Mouse (Mus musculus): ENCODE measurements around the gene Wfdc5.

Wfdc5 gene

DNA sequence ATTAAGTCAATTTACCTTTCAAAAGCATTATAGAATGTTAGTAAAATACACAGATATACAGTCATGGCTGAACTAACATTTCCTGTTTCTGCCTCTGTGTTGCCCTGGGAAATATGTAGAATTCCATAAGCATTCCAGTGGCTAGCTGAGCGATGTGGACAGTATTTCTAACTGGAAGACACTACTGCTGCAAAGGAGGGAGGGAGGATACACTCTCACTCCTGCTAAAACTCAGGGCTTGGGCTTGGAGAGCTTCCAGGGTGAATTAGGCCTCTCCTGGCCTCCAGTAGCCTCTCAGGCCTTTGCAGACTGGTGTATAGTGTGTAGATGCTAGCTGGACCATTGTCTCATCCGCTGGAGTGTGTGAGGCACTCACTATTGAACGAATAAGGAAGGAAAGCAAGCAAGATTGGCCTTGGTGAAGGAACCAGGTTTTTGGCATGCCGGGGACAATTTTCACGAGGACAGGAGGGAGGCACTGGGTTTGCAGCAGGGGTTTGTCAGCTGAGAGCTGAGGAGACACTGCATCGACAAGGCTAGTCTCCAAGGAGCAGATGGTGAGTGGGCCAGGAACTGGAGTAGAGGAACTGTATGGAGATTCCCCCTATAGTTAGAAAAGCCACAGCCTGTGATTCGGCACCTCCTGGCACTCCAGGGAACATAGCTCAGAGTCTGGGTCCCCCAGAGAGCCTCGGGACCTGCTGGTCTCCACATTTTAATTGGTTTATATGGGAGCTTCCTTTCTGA is 7.7 kb downstream of the Wfdc5 start:
- intact Hi-C loops (cut with DNase I) = no loop called here

DNA sequence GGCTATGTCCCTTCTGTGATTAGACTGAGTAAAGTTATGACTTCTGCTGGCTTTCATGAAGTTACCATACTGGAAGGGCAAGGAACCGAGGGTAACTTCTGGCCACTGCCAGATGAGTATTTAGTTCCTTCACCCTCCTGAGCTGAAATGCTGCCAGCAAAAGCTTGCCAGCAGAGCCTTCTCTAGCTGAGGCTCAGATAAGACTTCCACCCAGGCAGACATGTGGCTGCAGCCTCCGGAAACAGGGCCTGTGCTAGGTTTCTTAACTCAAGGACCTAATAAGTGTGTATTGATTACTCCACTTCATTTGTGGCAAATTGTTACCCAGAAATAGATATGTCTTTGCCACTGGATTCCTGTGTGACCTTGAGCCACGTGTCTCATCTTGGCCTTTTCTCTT is 9.1 kb downstream of the Wfdc5 start:
- intact Hi-C loops (cut with DNase I) = no loop called here

DNA sequence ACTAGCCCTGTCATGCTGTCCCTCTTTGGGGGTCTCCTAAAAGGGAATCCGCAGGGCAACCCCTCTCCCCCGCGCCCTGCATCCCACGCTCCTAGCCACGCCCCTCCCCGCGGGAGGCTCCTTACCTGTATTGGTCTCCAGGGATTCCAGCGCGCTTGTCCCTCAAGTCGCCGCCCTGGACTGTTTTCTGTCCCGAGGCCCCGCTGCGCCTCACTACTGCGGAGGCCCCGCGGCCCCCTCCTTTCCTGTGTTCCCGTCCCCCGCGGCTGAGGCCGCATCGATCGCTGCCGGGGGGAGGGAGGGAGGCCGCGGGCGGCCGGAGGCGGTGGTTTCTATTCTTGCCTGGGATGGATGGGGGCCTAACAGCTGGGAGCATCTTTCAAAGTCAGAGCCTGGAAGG is 11.6 kb downstream of the Wfdc5 start, which contains the start of gene Kcns1:
Gene Kcns1, minus strand, starts transcription at position 212 of the 400 bp plus-strand sequence.
- intact Hi-C loops (cut with DNase I) = no loop called here

DNA sequence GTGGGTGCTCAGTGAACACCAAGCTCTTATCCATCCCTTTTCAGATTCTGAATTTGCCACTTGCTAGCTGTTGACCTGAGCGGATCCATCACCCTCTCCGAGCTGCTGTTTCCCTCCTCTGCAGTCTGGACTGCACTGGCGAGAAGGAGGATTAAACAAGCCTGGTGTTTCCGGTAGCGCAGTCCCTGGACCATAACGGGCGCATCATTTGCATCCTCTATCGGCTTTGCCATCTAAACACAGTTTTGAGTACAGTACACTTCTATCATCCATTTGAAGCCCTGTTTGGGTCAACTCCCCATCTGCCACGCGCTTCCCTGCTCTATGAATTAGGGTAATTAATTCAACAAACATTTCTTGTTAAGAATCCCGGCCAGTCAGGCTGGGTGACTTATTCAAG is 12.2 kb downstream of the Wfdc5 start:
- intact Hi-C loops (cut with DNase I) = no loop called here

DNA sequence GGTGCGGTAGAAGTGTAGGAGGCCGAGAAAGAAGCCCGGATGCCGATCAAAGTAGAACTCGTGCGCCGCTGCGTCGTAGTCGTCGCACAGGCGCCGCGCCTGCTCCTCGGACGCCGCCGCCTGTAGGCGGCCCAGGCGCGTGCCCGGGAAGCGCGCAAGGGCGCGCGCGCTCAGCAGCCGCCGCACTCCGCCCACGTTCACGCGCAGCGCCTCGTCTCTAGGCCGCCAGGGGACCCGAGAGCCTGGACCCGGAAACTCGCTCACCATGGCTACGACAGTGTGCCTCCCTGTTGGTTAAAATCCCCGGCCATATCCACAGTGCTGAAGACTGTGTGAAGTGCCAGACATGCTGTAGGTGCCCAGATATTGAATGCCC is 14.0 kb downstream of the Wfdc5 start:
- intact Hi-C loops (cut with DNase I) = no loop called here

DNA sequence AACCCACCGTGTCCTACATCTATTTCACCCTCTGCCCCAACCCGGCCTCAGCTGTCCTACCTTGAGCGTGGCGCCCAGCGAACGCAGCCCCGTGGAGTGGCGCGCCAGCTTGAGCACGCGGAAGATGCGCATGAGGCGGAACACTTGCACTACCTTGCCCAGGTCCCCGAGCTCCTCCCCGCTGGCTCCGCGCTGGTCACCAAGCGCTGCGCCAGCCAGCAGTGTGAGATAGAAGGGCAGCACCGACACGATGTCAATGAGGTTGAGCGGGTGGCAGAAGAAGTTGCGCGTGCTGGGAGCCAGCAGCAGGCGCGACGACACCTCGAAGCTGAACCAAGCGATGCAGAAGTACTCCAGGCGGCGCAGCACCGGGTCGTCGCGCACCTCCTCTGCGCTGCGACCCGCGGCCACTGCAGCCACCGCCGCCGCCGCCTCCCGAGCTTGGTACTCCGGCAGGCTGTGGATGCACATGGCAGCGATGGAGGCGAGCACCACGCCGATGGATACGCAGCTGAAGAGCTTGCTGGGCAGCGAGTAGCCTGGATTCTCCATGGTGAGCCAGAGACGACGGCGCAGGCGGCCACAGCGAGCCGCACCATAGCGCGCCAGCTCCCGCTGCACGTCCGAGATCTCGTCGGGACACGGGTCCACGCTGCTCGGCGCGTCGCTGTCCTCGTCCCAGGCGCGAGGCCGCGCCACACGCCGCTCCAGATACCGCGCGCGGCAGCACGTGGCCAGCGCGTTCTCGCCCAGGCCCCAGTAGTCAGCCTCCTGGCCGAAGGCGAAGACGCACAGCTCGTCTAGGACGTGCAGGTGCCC is 14.6 kb downstream of the Wfdc5 start:
- intact Hi-C loops (cut with DNase I) = no loop called here

DNA sequence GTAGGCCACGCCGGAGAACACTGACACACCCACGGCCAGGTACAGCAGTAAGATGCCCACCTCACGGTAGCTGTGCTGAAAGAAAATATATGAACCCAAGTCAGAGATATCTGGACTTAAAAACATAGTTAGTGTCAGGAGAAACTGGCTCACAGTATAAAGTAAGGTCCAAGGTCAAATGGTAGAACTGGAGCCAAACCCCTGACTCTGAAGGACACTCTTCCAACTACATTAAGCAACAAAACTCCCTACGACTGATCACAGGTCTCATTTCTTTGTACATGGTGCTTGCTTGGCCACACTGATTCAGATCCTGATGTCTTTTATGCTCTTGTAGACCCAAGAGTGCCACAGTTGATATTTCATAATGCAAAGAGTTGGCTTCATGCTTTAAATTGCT is 17.6 kb downstream of the Wfdc5 start:
- intact Hi-C loops (cut with DNase I) = no loop called here

DNA sequence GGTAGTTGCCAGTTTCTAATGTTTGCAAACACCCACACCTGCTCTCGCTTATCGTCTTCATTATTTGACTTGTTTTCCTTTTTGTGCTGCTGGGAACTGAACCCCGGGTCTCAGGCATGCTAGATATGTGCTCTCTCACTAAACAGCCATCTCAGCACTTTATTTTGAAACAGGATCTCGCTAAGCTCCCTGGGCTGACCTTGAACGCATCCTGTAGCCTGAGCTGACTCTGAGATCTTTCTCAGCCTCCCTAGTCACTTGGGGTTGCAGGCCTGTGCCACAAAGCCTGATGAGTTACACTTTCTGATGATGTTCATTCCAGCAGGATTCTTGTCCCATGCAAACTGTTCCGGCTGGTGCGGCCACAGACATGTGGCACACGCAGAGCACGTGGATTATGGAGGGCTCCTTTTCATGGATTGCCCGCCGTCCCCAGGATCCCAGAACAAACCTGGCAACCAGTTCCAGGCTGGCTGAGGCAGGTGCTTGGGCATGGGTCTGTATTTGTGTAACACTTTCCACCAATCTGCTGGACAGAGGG is 21.0 kb downstream of the Wfdc5 start:
- intact Hi-C loops (cut with DNase I) = no loop called here

DNA sequence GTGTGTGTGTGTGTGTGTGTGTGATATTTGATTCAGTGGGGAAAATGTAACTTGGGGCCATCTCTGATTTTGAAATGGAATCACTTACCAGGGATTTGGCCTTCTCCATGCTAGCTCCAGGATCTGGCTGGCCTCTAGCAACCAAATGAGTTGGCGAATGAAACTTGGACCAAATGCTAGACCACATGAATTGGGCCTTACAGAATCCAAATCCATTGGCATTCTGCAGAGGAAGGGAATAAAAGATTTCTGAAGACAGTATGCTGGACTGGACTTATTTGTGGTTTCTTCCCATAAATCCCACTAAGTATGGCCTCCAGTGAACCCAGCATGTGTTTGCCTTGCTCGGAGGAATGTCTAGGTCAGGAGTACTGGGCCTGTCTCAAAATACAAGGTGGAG is 23.7 kb downstream of the Wfdc5 start:
- intact Hi-C loops (cut with DNase I) = no loop called here

DNA sequence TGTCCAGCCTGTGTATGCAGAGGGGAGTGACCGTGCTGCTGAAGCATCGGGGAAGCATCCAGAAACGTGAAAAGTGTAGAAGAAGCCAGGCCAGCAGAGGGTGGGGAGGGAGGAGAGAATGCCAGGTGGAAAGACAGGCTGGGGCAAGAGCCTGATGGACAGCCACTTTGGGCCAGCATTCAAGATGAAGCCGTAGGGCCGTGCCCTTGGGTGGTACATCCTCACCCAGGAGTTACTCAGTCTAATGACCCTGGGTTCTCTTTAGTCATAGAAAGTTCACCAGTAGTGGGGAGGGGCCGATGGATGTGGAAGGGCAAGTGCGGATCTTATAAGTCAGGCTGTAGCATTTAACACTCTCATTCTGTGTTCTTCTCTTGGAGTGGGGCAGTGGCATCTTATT is 26.4 kb downstream of the Wfdc5 start:
- intact Hi-C loops (cut with DNase I) = no loop called here

DNA sequence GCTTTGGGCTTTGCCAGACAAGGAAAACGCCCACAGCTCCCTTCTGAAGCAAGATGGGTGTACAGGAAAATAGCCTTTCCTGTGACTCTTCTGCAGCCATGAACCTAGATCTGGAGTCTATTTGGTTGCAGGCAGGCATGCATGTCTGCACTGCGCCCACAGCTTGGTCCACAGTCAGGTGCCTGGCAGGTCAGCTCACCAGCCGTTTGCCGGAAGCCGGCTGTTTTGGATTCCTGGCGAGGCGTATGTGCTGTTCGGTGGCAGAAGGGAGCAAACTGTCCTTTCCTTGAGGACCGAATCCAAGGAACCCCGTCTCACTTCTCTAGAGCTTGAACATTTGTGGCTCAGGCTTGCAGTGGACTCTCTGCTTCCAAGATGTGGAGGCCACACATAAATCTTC is 28.5 kb downstream of the Wfdc5 start:
- intact Hi-C loops (cut with DNase I) = no loop called here

DNA sequence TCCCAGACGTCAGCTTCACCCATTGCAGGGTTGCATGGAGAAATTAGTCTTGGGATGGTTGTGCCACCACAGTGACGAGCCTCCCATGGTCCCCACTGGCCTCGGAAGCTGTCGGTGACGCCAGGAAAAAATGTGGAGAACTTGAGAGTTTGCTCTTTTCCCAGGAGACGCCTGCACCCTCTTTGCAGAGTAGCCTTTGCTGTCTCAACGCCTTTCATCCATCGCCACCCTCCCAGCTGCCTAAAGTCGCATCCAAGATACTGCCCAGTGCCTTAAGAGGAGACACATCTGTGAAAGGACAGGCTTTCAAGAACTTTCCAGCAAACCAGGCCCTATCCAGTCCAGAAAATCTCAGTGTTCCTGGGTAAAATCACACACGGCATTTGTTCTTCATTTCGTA is 30.2 kb downstream of the Wfdc5 start:
- intact Hi-C loops (cut with DNase I) = no loop called here

DNA sequence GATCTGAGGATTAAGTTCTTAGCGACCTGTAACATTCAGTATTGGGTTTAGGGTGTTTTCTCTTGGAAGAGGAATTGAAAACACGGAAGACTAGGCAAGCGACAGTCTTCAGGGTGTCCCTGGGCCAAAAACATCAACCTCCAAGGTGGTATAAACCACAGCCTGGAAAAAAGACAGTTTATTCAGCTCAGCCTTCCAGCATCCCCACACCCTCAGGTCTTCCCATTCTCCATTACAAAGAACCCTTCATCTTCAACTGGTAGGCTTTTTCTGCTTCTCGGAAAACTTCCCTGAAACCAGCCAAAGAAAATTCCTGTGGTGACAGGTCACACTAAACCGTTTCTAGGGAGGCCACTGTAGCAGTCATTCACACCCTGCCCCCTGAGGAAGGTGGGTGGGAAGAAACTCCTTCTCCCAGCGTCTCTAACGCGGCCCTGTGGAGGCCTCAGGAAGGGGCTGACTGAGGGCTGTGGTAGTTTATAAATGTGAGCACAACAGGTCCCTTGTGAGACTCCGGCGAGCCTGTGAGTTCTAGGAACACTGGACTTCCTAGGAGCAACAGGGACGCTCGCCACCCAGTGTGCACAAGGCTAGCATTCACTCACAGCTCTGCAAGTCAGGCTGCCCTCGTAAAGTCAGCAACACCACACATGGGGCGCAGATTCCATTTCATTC is 32.3 kb downstream of the Wfdc5 start:
- intact Hi-C loops (cut with DNase I) = no loop called here

DNA sequence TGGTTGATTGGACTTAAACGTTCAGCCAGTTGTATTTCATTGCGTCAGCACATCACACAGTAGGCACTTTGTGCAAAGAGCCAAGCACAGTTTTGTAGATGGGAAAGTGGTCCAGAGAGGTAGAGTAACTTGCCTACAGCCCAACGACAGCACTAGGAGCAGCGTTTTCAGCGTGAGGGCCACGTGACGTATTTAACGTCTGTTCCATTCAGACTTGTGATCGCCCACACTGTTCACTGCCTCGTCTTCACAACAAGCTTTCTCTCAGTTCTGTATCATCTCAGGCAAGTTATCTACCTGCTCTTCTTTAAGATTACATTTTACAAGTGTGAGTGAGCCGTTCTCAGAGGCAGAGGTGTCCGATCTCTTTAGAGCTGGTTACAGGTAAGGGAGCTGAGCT is 36.0 kb downstream of the Wfdc5 start:
- intact Hi-C loops (cut with DNase I) = no loop called here

DNA sequence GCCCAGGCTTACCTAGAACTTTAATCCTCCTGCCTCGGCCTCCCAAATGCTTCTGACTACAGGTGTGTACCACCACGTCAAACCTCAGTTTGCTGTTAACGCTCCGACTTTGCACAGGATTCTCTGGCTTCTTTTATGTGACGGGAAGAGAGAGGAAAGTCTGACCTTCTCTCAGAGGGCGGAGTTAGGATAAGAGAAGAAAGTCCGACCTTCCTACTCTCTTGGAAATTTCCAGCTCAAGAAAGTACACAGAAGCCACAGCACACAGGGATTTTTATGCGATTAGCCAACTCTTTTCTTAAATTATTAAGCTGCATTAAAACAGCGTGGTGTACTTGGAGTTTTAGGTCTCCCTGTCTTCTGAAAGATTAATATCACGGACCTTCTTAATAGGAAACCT is 38.0 kb downstream of the Wfdc5 start:
- intact Hi-C loops (cut with DNase I) = no loop called here

DNA sequence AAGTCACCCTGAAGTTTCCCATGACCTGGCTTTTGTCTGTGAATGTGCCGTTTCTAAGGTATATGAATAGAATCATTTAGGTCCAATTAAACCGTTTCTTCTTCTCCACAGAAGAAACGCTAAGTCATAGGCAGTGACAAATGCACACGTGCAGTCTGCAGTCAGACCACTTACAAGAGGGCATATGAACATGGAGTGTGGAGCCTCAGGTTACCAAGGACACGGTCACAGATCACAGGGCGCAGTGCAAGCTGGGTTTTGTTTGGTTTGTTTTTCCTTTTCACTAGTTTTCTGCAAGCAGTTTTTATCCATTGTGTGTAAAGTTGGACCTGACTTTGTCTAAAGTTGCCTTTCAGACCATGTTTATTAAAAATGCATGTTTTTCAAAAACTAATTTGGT is 38.5 kb downstream of the Wfdc5 start:
- intact Hi-C loops (cut with DNase I) = no loop called here

DNA sequence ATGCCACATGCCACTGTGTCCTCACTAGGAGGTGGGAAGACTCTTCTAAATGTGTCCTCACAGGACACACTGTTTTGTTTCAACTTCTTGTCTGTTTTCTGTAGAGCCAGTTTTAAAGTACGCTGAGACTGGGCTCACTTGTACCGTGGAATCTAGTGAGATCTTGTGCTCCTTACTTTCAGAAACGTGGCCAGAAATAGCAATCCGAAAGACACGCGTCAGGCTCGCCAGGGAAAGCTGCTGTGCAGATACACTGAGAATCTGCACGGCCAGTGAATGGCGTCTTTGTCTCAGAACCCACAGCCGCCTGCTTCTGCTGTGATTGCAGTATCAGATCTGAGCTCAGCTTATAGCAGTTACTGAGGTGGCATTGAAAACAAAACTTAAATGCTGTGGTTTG is 40.5 kb downstream of the Wfdc5 start:
- intact Hi-C loops (cut with DNase I) = no loop called here

DNA sequence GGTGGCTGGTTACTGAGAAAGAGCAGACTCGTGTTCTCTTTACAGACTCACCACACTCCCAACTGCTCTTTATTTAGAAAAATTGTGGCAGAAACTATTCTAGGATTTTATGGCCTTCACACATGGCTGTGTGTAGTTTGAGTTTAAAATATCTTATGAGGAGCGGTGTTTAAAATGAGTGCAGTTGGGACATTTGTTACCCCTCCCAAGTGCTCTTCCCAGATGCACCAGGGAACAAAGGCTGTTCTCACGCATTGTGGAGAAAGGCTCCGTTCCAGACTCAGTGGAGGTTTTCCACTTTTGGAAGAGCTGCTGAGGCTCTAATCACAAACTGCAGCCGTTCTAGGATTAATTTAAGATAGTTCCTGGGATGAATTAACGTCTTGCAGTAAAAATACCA is 44.8 kb downstream of the Wfdc5 start:
- intact Hi-C loops (cut with DNase I) = loop anchor here (2.0 to 10.0 kb wide), 2 partner anchors 41 to 247 kb away; partner anchors contain the start of gene Slpi

DNA sequence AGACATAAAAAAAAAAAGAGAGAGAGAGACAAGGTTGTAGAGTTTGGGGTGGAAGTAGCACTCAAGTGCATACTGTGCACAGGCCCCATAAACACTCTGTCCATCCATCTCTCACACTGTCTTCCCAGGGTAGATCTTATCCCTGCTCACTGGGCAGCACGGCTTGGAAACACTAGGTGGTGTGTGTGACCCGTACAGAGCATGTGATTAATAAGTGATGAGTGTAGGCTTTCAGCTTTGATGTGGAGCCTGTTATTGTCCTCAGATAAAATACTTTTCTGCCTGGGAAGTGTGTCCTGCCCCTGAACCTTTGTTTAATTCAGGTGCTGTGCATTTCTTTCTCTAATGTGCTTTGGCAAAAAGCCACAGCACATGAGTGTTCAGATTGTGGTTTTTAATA is 46.1 kb downstream of the Wfdc5 start:
- intact Hi-C loops (cut with DNase I) = loop anchor here (2.0 to 10.0 kb wide), 2 partner anchors 42 to 248 kb away; partner anchors contain the start of gene Slpi

DNA sequence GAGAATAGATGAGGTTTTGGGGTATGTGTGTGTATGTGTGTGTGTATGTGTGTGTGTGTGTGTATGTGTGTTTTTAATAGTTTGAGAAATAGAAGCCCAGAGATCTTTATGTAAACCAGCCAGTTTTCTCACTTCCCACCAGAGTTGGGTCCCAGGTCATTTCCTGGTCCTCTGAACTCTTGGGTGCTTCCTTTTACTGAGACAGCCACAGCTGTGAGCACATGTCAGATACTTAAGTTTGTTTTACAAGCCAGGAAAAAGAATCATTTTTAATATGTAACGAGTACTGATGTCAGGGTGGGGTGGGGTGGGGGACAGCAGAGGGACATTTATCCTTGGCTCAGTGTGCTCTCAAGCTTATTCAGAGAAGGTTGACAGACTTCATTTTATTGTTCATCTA is 47.2 kb downstream of the Wfdc5 start:
- intact Hi-C loops (cut with DNase I) = loop anchor here (2.0 to 10.0 kb wide), 2 partner anchors 207 to 249 kb away; partner anchors contain the start of gene Slpi

DNA sequence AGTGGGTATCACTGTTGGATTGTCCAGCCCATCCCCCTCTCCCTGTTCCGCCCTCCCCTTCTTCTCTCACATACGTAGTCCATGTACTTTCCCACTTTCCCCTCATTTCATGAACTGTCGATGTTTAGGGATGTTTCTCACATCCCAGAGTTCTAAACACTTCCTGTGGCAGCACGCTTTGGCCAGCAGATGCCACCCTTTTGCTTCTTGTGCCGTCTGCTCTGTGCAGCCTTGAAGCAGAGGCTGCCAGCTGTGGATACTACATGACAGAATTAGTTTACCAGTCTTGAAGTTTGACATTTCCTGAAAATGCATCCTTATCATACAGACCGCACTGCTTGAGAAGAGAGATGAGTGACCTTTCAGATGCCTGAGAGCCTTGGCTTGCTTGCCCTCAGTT is 48.0 kb downstream of the Wfdc5 start:
- intact Hi-C loops (cut with DNase I) = loop anchor here (2.0 to 10.0 kb wide), 2 partner anchors 208 to 250 kb away; partner anchors contain the start of gene Slpi

DNA sequence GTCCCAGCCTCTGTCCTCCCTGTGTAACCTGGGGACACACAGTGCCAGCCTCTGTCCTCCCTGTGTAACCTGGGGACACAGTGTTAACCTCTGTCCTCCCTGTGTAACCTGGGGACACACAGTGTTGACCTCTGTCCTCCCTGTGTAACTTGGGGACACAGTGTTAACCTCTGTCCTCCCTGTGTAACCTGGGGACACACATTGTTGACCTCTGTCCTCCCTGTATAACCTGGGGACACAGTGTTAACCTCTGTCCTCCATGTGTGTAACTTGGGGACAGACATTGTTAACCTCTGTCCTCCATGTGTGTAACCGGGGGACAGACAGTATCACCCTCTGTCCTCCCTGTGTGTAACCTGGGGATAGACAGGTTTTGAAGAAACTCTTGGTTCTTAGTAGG is 51.0 kb downstream of the Wfdc5 start:
- intact Hi-C loops (cut with DNase I) = loop anchor here (10.0 kb wide), 1 partner anchor 253 kb away; the partner anchor contains the start of gene Slpi
